Mouse (Mus musculus) myocyte (in vitro differentiated cells): Measurements from ENCODE around the gene Zfc3h1. TPM values are rescaled to one million over a fixed set of nuclear protein-coding genes. Genes with fewer than 3 reads are reported as not detected.

ENCODE experiments used
- H3K27me3 ChIP-seq: one replicate; pipeline ENCODE4 v1.6.1; 2011; ENCODE audit not compliant: control insufficient read depth, insufficient read depth, insufficient read length
- H3K36me3 ChIP-seq: one replicate; pipeline ENCODE4 v1.6.1; 2011; ENCODE audit not compliant: control insufficient read depth, insufficient read depth
- H3K4me2 ChIP-seq: one replicate; pipeline ENCODE4 v1.6.1; 2011; ENCODE audit warnings: low read depth, control low read depth
- H3K4me3 ChIP-seq: one replicate; pipeline ENCODE4 v1.5.1; 2011; ENCODE audit warnings: mild to moderate bottlenecking, control low read depth, moderate library complexity
- H3K79me2 ChIP-seq: one replicate; pipeline ENCODE4 v1.6.1; 2011; ENCODE audit not compliant: control insufficient read depth, insufficient read depth
- H3ac ChIP-seq: one replicate; pipeline ENCODE4 v1.6.1; 2011; ENCODE audit not compliant: control insufficient read depth, insufficient read length
- CEBPB ChIP-seq: IDR thresholded peaks from 2 replicates; pipeline ENCODE4 v1.6.1; 2011; ENCODE audit warnings: mild to moderate bottlenecking, moderate library complexity; ENCODE audit not compliant: poor library complexity, insufficient read depth, severe bottlenecking
- E2F4 ChIP-seq: IDR thresholded peaks from one replicate; pipeline ENCODE4 v1.6.1; 2011; ENCODE audit warnings: mild to moderate bottlenecking, control low read depth, moderate library complexity; ENCODE audit not compliant: insufficient read depth
- MAX ChIP-seq: IDR thresholded peaks from one replicate; pipeline ENCODE4 v1.6.1; 2011; ENCODE audit warnings: low read depth, mild to moderate bottlenecking, control low read depth
- MYOD1 ChIP-seq, 3 experiments: IDR thresholded peaks; one replicate each; pipeline ENCODE4 v1.6.1; 2011; ENCODE audit warnings: control low read depth in 2 of 3, low read depth in 2 of 3, mild to moderate bottlenecking in 2 of 3, moderate library complexity in 1 of 3; ENCODE audit not compliant: insufficient read length in 2 of 3, control insufficient read depth in 1 of 3
- MYOG ChIP-seq, 3 experiments: IDR thresholded peaks; one replicate each; pipeline ENCODE4 v1.6.1; 2011; ENCODE audit warnings: control low read depth in 2 of 3, low read depth in 2 of 3, mild to moderate bottlenecking in 2 of 3; ENCODE audit not compliant: insufficient read length in 2 of 3, control insufficient read depth in 1 of 3, insufficient read depth in 1 of 3
- POLR2A ChIP-seq: IDR thresholded peaks from one replicate; pipeline ENCODE4 v1.6.1; 2011; ENCODE audit warnings: low read depth, mild to moderate bottlenecking, control low read depth, moderate library complexity; ENCODE audit not compliant: insufficient read length
- POLR2AphosphoS2 ChIP-seq: IDR thresholded peaks from one replicate; pipeline ENCODE4 v1.6.1; 2011; ENCODE audit warnings: low read depth, control low read depth; ENCODE audit not compliant: insufficient read length
- REST ChIP-seq: IDR thresholded peaks from one replicate; pipeline ENCODE4 v1.6.1; 2011; ENCODE audit warnings: mild to moderate bottlenecking, control low read depth, moderate library complexity; ENCODE audit not compliant: insufficient read depth, insufficient read length
- SRF ChIP-seq: IDR thresholded peaks from one replicate; pipeline ENCODE4 v1.6.1; 2011; ENCODE audit warnings: low read depth; ENCODE audit not compliant: control insufficient read depth, insufficient read length
- TCF12 ChIP-seq: IDR thresholded peaks from one replicate; pipeline ENCODE4 v1.6.1; 2011; ENCODE audit warnings: mild to moderate bottlenecking, control low read depth; ENCODE audit not compliant: poor library complexity, insufficient read depth, severe bottlenecking
- TCF3 ChIP-seq: IDR thresholded peaks from one replicate; pipeline ENCODE4 v1.6.1; 2011; ENCODE audit warnings: low read depth, control low read depth; ENCODE audit not compliant: insufficient read length
- USF1 ChIP-seq: IDR thresholded peaks from one replicate; pipeline ENCODE4 v1.6.1; 2011; ENCODE audit warnings: low read depth, mild to moderate bottlenecking, control low read depth, moderate library complexity
- polyA plus RNA-seq: library from polyadenylated mRNA; unstranded; fragments of >200 nt; fragmentation: generic; extraction: Trizol; gene quantifications from one replicate; pipeline ENCODE4 v1.2.1, GENCODE M21; 2012; ENCODE audit warnings: missing spikeins

Gene Zfc3h1
- polyA plus RNA-seq, 1 experiment = 9.0 TPM

- TF ChIP-seq TCF12 (no peak), CEBPB (no peak), MYOD1 (IDR thresholded peaks at IDR 0.05; ENCODE audit: control insufficient read depth in 1 of 3, insufficient read length in 2 of 3, low read depth in 2 of 3) (no peak), USF1 (no peak), TCF3 (no peak), POLR2A (no peak), SRF (no peak), MYOG (IDR thresholded peaks at IDR 0.05; ENCODE audit: control insufficient read depth in 1 of 3, insufficient read depth in 1 of 3, insufficient read length in 2 of 3, low read depth in 2 of 3) (no peak), MAX (no peak), REST (no peak), POLR2AphosphoS2 (no peak), E2F4 (no peak)
Measured at GRCm38 (mm10) chr10:115406393-115406792, 21.6 kb downstream of the Zfc3h1 start.

GRCm38 (mm10) chr10:115413496-115413895 lies 28.7 kb downstream of the Zfc3h1 start:
- Histone ChIP-seq H3K4me2 (no peak overlapping the region), H3ac (no peak overlapping the region), H3K36me3 (peaks cover 97% of the 10 kb centered on the region), H3K4me3 (no peak overlapping the region), H3K27me3 (no peaks in the 10 kb centered on the region), H3K79me2 (no peaks in the 10 kb centered on the region)
- no peak for TF ChIP-seq USF1
- no peak for TF ChIP-seq SRF
- TF ChIP-seq E2F4 = no peak
- no peak for TF ChIP-seq MAX
- TF ChIP-seq REST = no peak
- TF ChIP-seq MYOG (IDR thresholded peaks at IDR 0.05; ENCODE audit: control insufficient read depth in 1 of 3, insufficient read depth in 1 of 3, insufficient read length in 2 of 3, low read depth in 2 of 3) = no peak
- TF ChIP-seq CEBPB = no peak
- TF ChIP-seq POLR2A = no peak

More at GRCm38 (mm10) chr10:115406393-115406792, 21.6 kb downstream of the Zfc3h1 start:
- Histone ChIP-seq H3K4me3 (no peak overlapping the region), H3K4me2 (no peak overlapping the region), H3K79me2 (peaks cover 1% of the 10 kb centered on the region), H3ac (no peak overlapping the region), H3K36me3 (peaks cover 85% of the 10 kb centered on the region), H3K27me3 (no peaks in the 10 kb centered on the region)

GRCm38 (mm10) chr10:115414056-115414455 lies 29.3 kb downstream of the Zfc3h1 start:
- H3K4me2 ChIP-seq = no peak overlapping the region
- no peak overlapping the region for H3ac ChIP-seq
- H3K36me3 ChIP-seq = peaks cover 97% of the 10 kb centered on the region
- no peak for TF ChIP-seq POLR2A
- TF ChIP-seq MYOG (IDR thresholded peaks at IDR 0.05; ENCODE audit: control insufficient read depth in 1 of 3, insufficient read depth in 1 of 3, insufficient read length in 2 of 3, low read depth in 2 of 3) = no peak
- TF ChIP-seq MAX = no peak
- no peak for TF ChIP-seq SRF
- no peak for TF ChIP-seq TCF12
- TF ChIP-seq TCF3 = no peak
- no peak for TF ChIP-seq MYOD1 (IDR thresholded peaks at IDR 0.05; ENCODE audit: control insufficient read depth in 1 of 3, insufficient read length in 2 of 3, low read depth in 2 of 3)
- no peak overlapping the region for H3K4me3 ChIP-seq
- H3K79me2 ChIP-seq = no peaks in the 10 kb centered on the region
- H3K27me3 ChIP-seq = no peaks in the 10 kb centered on the region

DNA sequence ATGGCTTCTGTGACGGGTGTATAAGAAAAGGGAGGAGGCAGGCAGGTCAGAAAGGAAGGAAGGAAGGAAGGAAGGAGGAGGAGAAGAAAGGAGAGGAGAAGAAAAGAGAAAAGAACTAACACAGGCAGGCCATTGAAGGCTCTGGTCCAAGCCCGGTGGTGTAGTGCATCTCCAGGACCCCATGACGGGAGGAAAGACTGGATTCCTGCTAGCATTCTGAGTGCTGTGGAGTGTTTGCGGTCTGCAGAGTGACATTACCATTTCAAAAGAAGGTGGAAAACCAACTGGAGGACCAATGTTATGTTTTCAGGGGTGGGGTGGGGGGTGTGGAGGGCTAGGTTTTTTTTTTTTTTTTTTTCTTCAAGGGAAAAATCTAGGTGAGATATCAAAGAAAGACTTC lies 37.2 kb downstream of the Zfc3h1 start:
- no peak overlapping the region for H3ac ChIP-seq
- H3K79me2 ChIP-seq = peaks cover 6% of the 10 kb centered on the region
- no peaks in the 10 kb centered on the region for H3K27me3 ChIP-seq
- TF ChIP-seq SRF (no peak), TCF12 (no peak), MYOD1 (IDR thresholded peaks at IDR 0.05; ENCODE audit: control insufficient read depth in 1 of 3, insufficient read length in 2 of 3, low read depth in 2 of 3) (no peak), MYOG (IDR thresholded peaks at IDR 0.05; ENCODE audit: control insufficient read depth in 1 of 3, insufficient read depth in 1 of 3, insufficient read length in 2 of 3, low read depth in 2 of 3) (no peak), POLR2AphosphoS2 (no peak), REST (no peak), TCF3 (no peak), E2F4 (no peak), USF1 (no peak), MAX (no peak), POLR2A (no peak), CEBPB (no peak)
- H3K4me2 ChIP-seq = no peak overlapping the region
- no peak overlapping the region for H3K4me3 ChIP-seq
- peaks cover 97% of the 10 kb centered on the region for H3K36me3 ChIP-seq

GRCm38 (mm10) chr10:115425351-115425750 lies 40.6 kb downstream of the Zfc3h1 start:
- no peak overlapping the region for H3K4me2 ChIP-seq
- H3K27me3 ChIP-seq = no peaks in the 10 kb centered on the region
- TF ChIP-seq TCF3 (no peak), MYOD1 (IDR thresholded peaks at IDR 0.05; ENCODE audit: control insufficient read depth in 1 of 3, insufficient read length in 2 of 3, low read depth in 2 of 3) (no peak), TCF12 (no peak), POLR2AphosphoS2 (no peak), POLR2A (no peak), CEBPB (no peak), REST (no peak), SRF (no peak), USF1 (no peak), MAX (no peak)
- no peak overlapping the region for H3ac ChIP-seq
- peaks cover 6% of the 10 kb centered on the region for H3K79me2 ChIP-seq
- peaks cover 92% of the 10 kb centered on the region for H3K36me3 ChIP-seq
- no peak overlapping the region for H3K4me3 ChIP-seq
